Mouse (Mus musculus) MN1 (cell line): ENCODE measurements around the gene Hck.

Experiments used
- DNase-seq: peaks from one replicate; pipeline ENCODE4 v3.0.0-alpha.2; 2016; ENCODE audit warnings: low spot score

The Hck gene

DNA sequence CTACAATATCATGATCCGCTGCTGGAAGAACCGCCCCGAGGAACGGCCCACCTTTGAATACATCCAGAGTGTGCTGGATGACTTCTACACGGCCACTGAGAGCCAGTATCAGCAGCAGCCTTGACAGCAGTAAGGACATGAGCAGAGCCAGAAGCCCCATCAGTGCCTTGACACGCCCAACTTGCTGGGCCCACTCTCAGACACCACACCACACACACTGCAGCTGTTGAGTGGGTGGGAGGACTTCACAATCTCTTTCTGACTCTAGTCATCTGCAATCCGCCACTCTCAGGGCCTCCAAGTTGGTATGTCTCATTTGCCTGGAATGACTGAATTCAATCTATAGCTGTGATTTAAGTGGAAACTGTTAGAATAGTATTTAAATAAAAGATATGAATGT is 42.8 kb downstream of the Hck start:
- no peak for DNase-seq

DNA sequence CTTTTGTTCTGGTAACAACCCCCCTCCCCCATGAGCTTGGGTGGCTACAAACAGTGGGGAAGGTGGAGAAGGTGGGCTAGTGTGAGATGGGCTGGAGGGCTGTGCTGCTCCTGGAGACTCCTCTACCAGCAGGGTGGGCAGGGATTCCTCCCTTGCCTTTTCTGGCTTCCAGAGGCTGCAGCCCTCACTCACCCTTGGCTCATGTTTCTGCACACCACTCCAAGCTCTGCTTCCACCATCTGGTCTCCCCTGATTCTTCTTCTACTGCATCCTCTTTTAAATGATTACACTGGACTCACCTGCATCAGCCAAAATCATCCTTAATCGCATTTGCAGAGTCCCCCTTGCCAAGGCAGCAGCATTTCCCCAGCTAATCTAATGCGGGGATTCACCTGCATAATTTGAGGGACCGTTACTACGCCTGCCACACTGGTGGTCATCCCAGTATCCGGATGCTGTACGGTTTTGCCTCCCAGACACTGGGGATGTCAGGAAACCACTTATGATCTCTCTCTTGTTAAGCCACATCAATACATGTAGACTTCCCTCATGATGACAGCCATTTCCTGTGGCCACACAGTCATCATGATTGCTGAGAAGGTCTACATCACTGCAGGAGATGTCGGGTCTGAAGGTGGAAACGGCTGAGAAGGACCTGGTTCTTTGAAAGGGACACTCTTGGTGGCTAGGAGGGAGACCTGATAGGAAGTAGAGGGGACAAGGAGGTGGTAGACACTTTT is 43.8 kb downstream of the Hck start:
- DNase-seq = no peak

DNA sequence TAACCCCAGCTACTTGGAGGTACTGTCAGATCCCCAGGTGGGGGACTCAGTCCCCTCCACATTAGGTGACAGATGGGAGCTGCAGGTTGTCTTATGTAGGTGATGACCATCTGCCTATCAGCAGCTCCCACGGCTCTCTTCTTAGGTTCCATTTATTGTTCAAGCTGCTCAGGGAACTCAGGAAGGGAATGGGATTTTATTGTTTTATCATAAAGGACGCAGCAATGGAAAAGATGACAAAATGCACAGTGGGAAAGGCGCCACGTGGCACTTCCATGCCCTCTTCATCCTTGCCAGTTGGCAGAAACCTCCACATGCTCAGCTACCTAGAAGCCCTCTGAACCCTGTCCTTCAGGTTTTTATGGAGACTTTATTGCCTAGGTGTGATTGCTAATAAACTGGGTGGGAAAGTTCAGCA is 44.8 kb downstream of the Hck start:
- no peak for DNase-seq

DNA sequence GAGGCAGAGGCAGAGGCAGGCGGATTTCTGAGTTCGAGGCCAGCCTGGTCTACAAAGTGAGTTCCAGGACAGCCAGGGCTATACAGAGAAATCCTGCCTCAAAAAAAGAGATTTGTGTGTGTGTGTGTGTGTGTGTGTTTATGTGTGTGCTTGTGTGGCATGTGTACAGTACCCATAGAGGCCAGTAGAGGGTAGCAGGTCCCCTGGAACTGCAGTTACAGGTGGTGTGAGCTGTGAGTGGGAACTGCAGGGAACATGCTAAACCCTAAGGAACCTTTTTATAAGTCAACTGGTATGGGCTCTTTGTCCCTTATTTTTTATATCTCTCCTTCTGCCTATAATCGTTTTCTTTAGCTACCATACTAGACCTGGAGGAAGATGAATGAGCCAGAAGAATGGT is 49.0 kb downstream of the Hck start:
- peak; percentile 17 for DNase-seq

DNA sequence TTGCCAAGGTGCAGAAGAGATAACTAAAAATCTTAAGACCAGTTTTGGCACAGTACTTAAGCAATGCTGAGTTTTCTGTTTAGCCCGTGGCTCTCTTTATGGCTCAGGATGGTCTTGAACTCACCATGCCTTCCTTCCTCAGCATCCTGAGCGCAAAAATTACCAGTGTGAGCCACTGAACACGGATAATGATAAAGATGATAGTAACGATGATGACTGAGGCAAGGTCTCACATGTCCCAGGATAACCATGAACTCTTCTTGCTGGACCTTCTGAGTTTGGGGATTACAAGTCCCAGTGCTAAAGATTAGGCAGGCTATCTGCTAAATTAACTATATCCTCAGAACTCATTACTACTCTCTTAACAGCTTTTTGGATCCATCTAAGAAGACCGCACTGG is 51.9 kb downstream of the Hck start:
- DNase-seq = no peak

DNA sequence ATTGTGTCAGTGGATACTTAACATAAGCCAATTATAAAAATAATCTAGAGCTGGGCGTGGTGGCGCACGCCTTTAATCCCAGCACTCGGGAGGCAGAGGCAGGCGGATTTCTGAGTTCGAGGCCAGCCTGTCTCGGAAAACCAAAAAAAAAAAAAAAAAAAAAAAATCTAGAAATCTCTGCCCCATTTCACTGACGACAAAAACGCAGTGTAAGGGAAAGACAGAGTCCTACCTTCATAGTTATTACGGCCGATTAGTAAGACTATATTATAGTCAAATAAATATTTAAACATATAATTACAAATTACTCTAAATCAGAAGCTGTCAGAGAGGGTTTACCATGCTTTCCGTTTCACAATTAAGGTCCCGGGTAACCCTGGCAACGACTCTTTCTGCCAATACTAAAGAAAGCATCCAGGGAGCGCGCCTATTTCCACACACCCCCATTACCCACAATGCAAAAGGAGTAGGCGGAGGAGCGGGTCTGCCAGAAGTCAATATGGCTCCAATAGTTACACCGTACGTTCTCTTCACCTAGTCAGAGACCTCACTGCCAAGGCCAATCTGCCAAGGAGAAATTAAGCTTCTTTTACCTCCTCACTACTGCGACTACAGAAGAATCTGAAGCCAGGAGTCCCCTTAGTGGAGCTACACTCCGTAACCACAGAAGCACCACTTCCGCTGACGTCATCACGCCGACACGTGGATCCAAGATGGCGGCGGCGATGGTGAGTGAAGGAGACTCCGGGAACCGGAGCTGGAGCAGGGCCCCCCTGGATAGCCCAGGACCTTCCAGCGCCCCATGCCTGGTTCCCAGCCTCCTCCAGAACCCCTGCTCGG is 52.8 kb downstream of the Hck start, which contains the start of gene Tm9sf4:
Gene Tm9sf4 (plus strand): TSS at position 460 of the 840 bp plus-strand sequence.
- DNase-seq = peak; percentile 93

DNA sequence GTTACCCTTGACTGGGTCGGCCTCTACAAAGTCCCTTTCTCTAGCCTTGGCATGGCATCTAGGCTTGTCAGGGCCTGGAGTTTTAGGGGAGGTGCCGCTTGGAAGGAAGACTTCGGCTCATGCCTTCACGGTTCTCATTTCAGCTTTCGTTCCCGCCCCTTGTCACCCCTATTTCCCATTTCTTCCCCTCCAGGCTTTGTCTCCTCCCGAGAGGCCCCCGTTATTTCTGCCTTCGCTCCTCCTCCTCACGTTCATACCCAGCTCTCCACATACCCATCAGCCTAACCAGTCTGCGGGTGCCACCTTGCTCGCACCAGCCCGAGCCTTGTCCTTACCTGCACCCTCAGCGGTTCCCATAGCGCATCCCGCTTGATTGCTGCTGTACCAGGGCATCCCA is 53.4 kb downstream of the Hck start:
- DNase-seq = peak; percentile 31

DNA sequence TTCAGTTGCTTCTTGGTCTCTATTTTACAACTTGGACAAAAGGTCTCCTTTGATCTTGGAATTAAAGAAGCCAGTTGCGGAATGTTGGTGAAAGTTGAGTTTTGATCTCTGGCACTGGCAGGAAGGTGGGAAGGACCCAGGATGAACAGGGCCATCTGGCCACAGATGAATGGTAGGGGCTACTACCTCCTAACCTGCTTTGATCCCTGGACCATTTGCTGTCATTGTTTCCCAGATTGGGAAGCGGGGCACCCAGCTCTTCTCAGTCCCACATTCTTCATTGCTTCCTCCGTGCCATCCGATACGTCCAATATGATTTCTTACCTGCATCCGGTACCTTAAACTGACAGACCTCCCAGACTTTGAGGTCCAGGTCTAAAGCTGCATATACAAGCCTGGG is 58.9 kb downstream of the Hck start:
- no peak for DNase-seq

DNA sequence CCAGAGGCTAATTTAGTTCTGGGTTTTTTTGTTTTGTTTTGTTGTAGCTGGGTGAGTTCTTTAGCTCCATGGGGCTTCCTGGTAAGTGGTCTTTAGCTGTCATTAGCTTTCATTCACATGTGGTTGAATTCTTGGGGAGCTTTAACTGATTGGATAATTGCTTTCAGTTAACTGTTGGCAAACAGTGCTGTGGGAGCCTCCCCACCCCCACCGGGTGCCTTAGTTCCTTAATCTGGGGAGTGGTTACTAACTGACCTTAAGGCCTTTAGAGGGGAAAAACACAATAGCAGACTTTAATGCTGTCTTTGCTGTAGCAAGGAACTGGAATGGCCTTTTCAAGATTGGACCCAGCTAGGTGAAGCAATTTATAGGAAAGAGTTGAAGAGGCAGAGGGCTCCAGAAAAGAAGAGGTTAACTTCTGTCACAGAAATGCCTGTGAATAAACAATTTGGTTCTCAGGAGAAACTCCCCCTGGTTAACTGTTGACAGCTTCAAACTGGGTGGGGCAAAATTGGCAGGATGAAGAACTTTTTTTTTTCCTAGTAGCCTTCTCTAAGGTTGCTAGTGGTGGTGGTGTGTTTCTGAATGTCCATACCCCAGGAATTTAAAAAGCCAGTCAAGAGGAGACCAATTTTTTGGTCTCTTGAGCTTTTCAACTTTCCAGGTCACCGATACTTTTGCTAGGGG is 60.0 kb downstream of the Hck start:
- no peak for DNase-seq

DNA sequence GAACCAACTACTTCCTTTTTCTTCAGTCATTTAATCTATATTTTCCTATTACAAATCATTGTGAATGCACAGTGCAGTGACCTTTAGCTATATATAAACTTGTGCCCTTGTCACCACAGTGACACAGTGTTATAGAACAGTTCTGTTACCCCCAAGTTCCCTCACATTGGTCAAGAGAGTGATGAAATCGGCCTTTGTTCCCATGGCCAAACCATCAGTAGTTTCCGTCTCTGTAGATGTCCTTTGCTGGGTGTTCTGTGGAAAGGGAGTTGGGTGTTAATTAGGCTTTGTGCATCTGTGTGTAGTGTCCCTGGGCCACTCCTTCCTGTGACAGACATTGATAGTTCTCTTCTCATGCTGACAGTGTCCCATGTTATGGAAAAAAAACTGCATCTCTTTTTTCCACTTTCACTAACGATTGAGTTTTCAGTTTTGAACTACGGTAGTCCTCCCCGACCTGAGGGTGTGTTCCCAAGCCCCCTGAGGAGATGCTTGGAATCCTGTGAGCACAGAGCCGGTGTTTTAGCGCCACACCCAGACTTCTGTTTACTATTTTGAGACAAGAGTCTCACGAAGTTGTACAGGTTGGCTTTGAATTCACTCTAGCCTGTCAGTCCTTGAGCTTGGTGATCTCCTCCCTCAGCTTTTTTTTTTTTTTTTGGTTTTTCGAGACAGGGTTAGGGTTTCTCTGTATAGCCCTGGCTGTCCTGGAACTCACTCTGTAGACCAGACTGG is 62.4 kb downstream of the Hck start:
- no peak for DNase-seq

DNA sequence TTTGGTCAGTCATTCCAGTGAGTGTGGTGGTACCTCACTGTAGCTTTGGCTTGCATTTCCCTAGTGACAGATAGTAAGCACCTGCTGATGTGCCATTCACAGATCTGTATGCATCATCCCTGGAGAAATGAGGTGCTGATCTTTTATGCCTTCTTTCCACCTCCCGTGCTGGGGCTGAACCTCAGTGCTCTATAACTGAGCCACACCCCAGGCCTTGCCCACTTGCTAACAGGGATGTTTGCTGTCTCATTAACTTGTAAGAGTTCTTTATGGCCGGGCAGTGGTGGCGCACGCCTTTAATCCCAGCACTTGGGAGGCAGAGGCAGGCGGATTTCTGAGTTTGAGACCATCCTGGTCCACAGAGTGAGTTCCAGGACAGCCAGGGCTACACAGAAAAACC is 63.7 kb downstream of the Hck start:
- no peak for DNase-seq

DNA sequence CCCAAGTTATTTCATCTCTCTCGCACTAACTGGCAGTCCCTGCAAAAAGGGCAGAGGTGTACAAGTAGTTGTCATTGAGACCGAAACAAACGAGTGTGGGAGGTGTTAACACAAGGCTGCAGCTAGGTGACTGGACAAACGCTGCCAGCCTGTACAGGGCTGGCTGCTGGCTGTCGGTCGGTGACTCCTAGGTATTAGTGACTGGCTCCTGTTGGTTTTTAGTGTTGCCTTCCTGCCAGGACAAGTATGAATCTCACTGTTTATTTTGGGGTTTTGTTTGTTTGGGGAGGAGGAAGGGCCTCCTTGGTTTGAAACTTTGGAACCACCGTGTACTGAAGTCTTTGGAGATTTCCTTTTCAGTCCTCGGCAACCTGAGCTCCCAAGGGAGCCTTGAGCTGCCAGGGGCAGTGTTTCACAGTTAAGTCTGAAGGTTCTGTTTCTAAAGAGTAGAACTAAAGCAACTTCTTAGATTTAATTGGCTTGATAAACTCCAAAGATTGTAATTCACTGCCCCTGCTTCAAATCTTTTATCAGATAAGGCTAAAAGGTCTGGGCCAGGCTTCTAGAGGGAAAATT is 67.8 kb downstream of the Hck start:
- DNase-seq = no peak

DNA sequence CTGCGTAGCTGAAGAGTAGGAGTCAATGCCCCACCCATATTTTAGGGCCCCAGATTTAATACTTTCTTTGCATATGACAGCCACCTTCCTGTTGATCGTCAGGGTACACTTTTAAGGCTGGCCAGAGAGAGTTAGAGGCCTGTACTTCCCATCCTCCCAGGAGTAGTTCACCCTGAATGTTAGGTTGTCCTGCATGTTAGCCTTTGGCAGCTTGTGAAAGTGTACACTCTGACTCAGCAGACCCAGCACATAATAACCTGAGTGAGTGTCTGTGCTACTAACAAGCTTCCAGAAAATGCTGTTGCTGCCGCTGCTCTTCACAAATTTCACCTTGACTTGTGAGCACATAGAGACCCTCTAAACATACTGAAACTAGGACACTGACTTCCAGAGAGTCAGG is 68.9 kb downstream of the Hck start:
- no peak for DNase-seq

DNA sequence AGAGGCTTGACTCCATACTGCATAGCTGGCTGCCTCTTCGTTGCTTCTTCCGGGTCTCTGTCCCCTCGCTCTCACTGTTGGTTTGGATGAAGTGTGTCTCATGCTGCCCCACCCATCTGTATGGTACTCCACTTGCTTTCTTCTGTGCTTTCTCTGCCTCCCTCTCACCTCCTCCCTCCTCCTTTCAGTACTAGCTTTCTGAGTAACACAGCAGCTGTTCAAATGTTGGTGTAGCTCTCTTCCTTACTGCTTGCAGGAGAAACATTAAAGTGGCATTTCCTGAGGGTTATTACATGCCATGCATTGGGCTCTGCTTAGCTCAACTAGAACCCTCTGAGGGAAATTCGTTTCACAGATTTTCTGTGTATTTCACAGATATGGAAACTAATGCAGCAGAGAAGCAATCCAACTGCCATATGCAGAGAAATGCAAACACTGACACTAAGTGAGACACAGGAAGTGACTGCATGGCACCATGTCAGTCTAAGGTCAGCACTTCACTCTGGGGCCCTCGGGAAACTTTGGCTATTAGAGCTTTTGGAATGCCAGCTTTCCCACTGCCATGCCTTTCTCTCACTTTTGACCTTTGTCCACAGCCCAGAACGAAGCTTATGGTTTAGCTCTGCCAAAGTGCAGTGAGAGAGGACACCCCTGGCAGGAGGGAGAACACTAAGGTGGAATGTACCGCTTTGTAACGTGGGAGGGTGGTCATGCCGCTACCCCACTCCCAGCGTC is 71.0 kb downstream of the Hck start:
- no peak for DNase-seq

DNA sequence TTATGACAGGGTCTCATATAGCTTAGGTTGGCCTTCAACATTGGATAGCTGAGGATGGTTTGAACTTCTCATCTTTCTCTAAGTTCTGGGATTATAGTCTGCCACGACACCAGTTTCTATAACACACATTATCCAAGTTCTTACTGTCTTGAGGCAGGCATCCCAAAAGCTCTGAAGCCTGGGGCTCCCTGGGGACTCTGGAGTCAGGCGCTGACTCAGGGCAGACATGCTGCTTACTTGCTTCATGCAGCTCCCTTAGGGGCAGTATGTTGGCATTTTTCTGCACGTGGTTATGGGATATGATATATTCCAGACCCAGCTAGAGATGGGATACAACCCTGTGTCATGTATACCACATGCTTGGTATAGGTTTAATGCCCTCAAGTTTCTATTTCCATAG is 71.7 kb downstream of the Hck start:
- DNase-seq = peak; percentile 61

DNA sequence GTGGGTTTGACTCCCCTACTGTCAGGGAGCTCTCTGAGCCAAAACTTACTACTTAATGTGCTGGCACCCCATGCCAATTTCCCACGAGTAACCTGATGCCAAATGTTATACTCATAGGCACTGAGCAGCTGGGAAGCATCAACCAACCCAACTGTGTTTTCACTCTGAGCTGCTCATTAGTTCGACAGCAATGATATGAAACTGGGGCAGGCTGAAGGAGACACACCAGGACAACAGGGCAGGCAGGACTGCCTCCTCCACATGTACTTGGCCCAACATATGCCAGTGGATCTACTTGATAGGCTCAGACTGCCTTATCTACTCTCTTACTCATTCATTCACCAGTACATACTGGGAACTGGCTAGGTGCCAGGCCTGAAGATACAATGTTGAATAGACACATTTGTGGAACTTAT is 77.9 kb downstream of the Hck start:
- peak; percentile 33 for DNase-seq

DNA sequence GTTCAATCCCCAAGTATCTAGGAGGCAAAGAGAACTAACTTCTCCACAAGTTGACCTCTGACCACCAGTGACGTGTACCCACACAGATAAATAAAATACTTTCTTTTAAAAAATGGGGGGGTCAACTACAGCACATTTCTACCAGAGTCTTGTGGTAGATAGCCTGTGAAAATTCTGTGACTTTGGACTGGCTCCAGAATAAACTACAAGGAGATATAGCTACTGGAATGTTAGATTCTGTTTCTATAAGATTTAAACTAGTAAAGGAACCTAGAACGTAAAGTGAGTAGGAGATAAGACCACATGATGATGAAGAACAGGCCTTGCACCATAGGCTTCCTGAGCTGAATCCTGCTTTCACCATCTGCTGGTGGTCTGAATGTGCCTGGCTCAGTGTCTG is 79.6 kb downstream of the Hck start:
- DNase-seq = no peak

DNA sequence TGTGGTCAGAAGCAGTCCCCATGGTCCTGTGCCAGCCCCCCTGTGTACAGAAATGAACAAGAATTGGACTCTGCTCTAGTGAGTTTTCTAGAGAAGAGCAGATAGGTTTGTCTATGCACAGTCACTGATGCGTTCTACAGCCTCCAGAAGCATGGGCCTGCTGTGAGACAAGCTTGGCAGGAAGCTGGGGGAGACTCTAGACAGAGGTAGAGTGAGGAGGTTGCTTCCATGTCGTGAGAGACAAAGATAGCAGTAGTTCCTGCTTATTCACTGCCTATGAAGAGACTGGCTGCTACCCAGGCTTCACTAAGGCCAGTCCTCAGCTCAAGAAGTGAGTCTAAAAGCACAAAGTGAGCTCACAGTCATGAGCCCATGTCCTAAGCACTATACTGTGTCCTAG is 83.0 kb downstream of the Hck start:
- DNase-seq = no peak

DNA sequence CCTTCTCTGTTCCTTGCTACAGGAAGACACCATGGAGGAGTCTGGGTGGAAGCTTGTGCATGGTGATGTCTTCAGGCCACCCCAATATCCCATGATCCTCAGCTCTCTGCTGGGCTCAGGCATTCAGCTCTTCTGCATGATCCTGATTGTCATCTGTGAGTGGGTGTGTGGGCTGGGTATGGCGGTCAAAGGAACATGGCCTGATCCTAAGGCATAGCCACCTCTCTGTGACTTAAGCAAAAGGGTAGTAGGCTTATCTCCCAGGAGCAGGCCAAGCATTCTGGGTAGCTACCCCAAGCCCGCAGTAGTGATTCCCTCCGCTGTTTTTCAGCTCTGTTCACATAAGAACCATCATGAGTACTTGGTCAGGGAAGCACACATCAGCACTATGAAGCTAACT is 86.0 kb downstream of the Hck start:
- no peak for DNase-seq

DNA sequence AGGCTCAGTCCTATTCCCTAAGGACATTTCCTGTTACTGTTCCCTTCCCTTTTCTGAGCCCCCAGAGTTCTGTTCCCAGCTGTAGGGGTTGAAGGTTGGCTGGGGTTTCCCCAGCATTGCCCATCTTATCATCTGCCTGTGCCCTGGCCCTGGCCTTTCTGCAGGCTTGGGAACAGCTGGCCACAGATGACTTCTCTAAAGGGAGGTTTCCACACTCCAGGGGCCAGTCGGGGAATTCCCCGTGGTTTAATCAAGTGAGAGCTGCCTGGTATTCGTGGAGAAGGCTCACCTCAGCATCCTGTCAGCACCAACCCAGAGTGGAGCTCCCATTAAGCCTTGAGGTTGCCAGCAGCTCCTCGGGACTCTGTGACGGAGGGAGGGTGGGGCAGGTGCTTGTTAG is 90.2 kb downstream of the Hck start:
- peak; percentile 79 for DNase-seq

DNA sequence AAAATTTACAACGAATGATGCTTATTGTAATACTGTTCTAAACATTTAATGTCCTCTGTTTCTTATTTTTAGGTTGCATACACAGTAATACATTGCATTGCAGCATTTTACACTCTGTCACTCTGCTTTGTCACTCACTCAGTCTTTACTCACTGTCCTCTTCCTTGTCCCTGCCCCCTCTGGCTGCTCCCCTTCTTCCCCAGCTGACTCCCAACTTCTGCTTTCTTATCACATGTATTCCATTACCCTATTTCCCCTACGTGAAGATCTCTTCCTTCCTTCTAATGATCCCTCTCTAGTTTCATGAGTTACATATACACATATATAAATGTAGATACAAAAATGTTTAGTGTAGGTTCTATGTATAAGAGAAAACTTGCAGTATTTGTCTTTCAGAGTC is 90.8 kb downstream of the Hck start:
- no peak for DNase-seq
